Mouse (Mus musculus) kidney, embryonic 15.5 days (tissue): Measurements from ENCODE around the gene Evi2. TPM values are rescaled to one million over a fixed set of nuclear protein-coding genes. Genes with fewer than 3 reads are reported as not detected.

ENCODE experiments used
- ATAC-seq: fragments of 200-750 bp; cut with Nextera tagmentation; replicated peaks from 2 replicates; pipeline ENCODE4 v1.8.0; 2017; ENCODE audit warnings: moderate TSS enrichment; ENCODE audit not compliant: low FRiP score
- H3K27ac ChIP-seq: fragments of 300-500 bp; sonication (generic); 2 replicates; pipeline ENCODE4 v1.5.1; 2015; ENCODE audit warnings: mild to moderate bottlenecking, inconsistent platforms
- H3K27me3 ChIP-seq: fragments of 300-500 bp; sonication (generic); 2 replicates; pipeline ENCODE4 v1.6.1; 2015; ENCODE audit warnings: inconsistent platforms
- H3K36me3 ChIP-seq: fragments of 300-500 bp; sonication (generic); 2 replicates; pipeline ENCODE4 v1.6.1; 2015; ENCODE audit warnings: inconsistent platforms
- H3K4me1 ChIP-seq: fragments of 300-500 bp; sonication (generic); 2 replicates; pipeline ENCODE4 v1.6.1; 2015; ENCODE audit warnings: inconsistent platforms
- H3K4me2 ChIP-seq: fragments of 300-500 bp; sonication (generic); 2 replicates; pipeline ENCODE4 v1.6.1; 2015; ENCODE audit warnings: moderate library complexity, mild to moderate bottlenecking, inconsistent platforms
- H3K4me3 ChIP-seq: fragments of 300-500 bp; sonication (generic); replicated peaks from 2 replicates; pipeline ENCODE4 v1.5.1; 2015; ENCODE audit warnings: mild to moderate bottlenecking, inconsistent platforms
- H3K9ac ChIP-seq: fragments of 300-500 bp; sonication (generic); 2 replicates; pipeline ENCODE4 v1.6.1; 2015; ENCODE audit warnings: mild to moderate bottlenecking, inconsistent platforms
- H3K9me3 ChIP-seq: fragments of 300-500 bp; sonication (generic); replicated peaks from 2 replicates; pipeline ENCODE4 v1.6.1; 2016; ENCODE audit warnings: inconsistent platforms
- WGBS: fragments of 180-500 bp; shearing (Covaris S2); methylation state at CpG from one replicate; pipeline ENCODE4 v1.1.7; 2015; ENCODE audit warnings: mixed read lengths; 5-methylcytosine and 5-hydroxymethylcytosine counted together
- polyA plus RNA-seq: library from polyadenylated mRNA; unstranded; fragments of >200 nt; fragmentation: Nextera tagmentation; extraction: Ambion mirVana; gene quantifications from 2 replicates; pipeline ENCODE4 v1.2.1, GENCODE M21; 2015

Evi2 gene
- polyA plus RNA-seq, 1 experiment from 2014 or later: 0.78 TPM

- Histone ChIP-seq H3K36me3 (peaks cover 9% of the 10 kb centered on the region; the same call in 1 of the 2 replicates), H3K4me2 (no peak overlapping the region), H3K4me1 (peaks cover 14% of the 10 kb centered on the region), H3K4me3 (no peak overlapping the region), H3K9me3 (no peaks in the 10 kb centered on the region), H3K27me3 (no peaks in the 10 kb centered on the region), H3K9ac (no peak overlapping the region), H3K27ac (no peak overlapping the region)
- no peak for ATAC-seq
- 73% methylated on average over 1 of the region's 1 CpGs for WGBS
Observed at GRCm38 (mm10) chr11:79522944-79523343, 7.4 kb downstream of the Evi2 start.

- no peak for ATAC-seq
- Histone ChIP-seq H3K9me3 (no peaks in the 10 kb centered on the region), H3K27me3 (no peaks in the 10 kb centered on the region), H3K9ac (no peak overlapping the region), H3K27ac (no peak overlapping the region), H3K4me3 (no peak overlapping the region), H3K4me2 (no peak overlapping the region), H3K4me1 (peaks cover 14% of the 10 kb centered on the region), H3K36me3 (0 out of 2 replicates have a peak, but pooled peaks cover 4% of the 10 kb centered on the region)
Observed at GRCm38 (mm10) chr11:79521930-79522329, 8.5 kb downstream of the Evi2 start.

- no peak overlapping the region for H3K4me3 ChIP-seq
- ATAC-seq: no peak
- H3K9me3 ChIP-seq: no peaks in the 10 kb centered on the region
- H3K4me1 ChIP-seq: peaks cover 14% of the 10 kb centered on the region
- H3K36me3 ChIP-seq: no peaks in the 10 kb centered on the region
- no peak overlapping the region for H3K27ac ChIP-seq
- no peak overlapping the region for H3K9ac ChIP-seq
- H3K27me3 ChIP-seq: no peaks in the 10 kb centered on the region
- H3K4me2 ChIP-seq: no peak overlapping the region
Observed at GRCm38 (mm10) chr11:79520772-79521171, 9.6 kb downstream of the Evi2 start.

GRCm38 (mm10) chr11:79519878-79520291, 10.5 kb downstream of the Evi2 start:
- H3K9me3 ChIP-seq: no peaks in the 10 kb centered on the region
- no peak overlapping the region for H3K4me2 ChIP-seq
- no peak overlapping the region for H3K27ac ChIP-seq
- ATAC-seq: no peak
- peaks cover 11% of the 10 kb centered on the region for H3K4me1 ChIP-seq
- no peak overlapping the region for H3K4me3 ChIP-seq
- no peaks in the 10 kb centered on the region for H3K27me3 ChIP-seq
- H3K36me3 ChIP-seq: no peaks in the 10 kb centered on the region
- 73% methylated on average over 1 of the region's 1 CpGs for WGBS
- H3K9ac ChIP-seq: no peak overlapping the region

- peaks cover 9% of the 10 kb centered on the region for H3K4me1 ChIP-seq
- no peaks in the 10 kb centered on the region for H3K27me3 ChIP-seq
- WGBS: 86% methylated on average over 6 of the region's 6 CpGs
- H3K9ac ChIP-seq: no peak overlapping the region
- no peak overlapping the region for H3K4me2 ChIP-seq
- ATAC-seq: no peak
- H3K9me3 ChIP-seq: no peaks in the 10 kb centered on the region
- H3K4me3 ChIP-seq: no peak overlapping the region
- H3K36me3 ChIP-seq: no peaks in the 10 kb centered on the region
- H3K27ac ChIP-seq: no peak overlapping the region
Observed at GRCm38 (mm10) chr11:79519299-79519698, 11.1 kb downstream of the Evi2 start.

GRCm38 (mm10) chr11:79515798-79516197, 14.6 kb downstream of the Evi2 start:
- Histone ChIP-seq H3K9ac (no peak overlapping the region), H3K36me3 (no peaks in the 10 kb centered on the region), H3K27me3 (no peaks in the 10 kb centered on the region), H3K4me1 (no peaks in the 10 kb centered on the region), H3K27ac (no peak overlapping the region), H3K9me3 (no peaks in the 10 kb centered on the region), H3K4me2 (no peak overlapping the region), H3K4me3 (no peak overlapping the region)
- WGBS: 96% methylated on average over 2 of the region's 2 CpGs
- ATAC-seq: no peak

- Histone ChIP-seq H3K4me1 (no peaks in the 10 kb centered on the region), H3K27ac (no peak overlapping the region), H3K9me3 (no peaks in the 10 kb centered on the region), H3K36me3 (no peaks in the 10 kb centered on the region), H3K4me2 (no peak overlapping the region), H3K27me3 (no peaks in the 10 kb centered on the region), H3K4me3 (no peak overlapping the region), H3K9ac (no peak overlapping the region)
- ATAC-seq: no peak
- WGBS: 60% methylated on average over 6 of the region's 6 CpGs
Observed at GRCm38 (mm10) chr11:79515331-79515730, 15.1 kb downstream of the Evi2 start.

GRCm38 (mm10) chr11:79511970-79512369, 18.4 kb downstream of the Evi2 start:
- no peaks in the 10 kb centered on the region for H3K27me3 ChIP-seq
- H3K4me1 ChIP-seq: no peaks in the 10 kb centered on the region
- H3K9me3 ChIP-seq: no peaks in the 10 kb centered on the region
- 88% methylated on average over 3 of the region's 3 CpGs for WGBS
- no peaks in the 10 kb centered on the region for H3K36me3 ChIP-seq
- H3K4me2 ChIP-seq: no peak overlapping the region
- H3K27ac ChIP-seq: no peak overlapping the region
- H3K9ac ChIP-seq: no peak overlapping the region
- H3K4me3 ChIP-seq: no peak overlapping the region
- no peak for ATAC-seq

GRCm38 (mm10) chr11:79504506-79504905, 25.9 kb downstream of the Evi2 start:
- H3K36me3 ChIP-seq: no peaks in the 10 kb centered on the region
- H3K4me1 ChIP-seq: no peaks in the 10 kb centered on the region
- H3K27me3 ChIP-seq: no peaks in the 10 kb centered on the region
- no peak overlapping the region for H3K4me3 ChIP-seq
- H3K27ac ChIP-seq: no peak overlapping the region
- H3K4me2 ChIP-seq: no peak overlapping the region
- WGBS: 88% methylated on average over 7 of the region's 7 CpGs
- no peaks in the 10 kb centered on the region for H3K9me3 ChIP-seq
- ATAC-seq: no peak
- H3K9ac ChIP-seq: no peak overlapping the region

GRCm38 (mm10) chr11:79503845-79504244, 26.5 kb downstream of the Evi2 start, which contains the start of gene Omg:
Gene Omg, minus strand, starts transcription at chr11:79504084.
- Histone ChIP-seq H3K9me3 (no peaks in the 10 kb centered on the region), H3K9ac (no peak within 1 kb of the TSS), H3K4me2 (no peak within 1 kb of the TSS), H3K36me3 (no peaks in the 10 kb centered on the region), H3K27ac (no peak within 1 kb of the TSS), H3K4me1 (no peaks in the 10 kb centered on the region), H3K27me3 (no peaks in the 10 kb centered on the region), H3K4me3 (no peak within 1 kb of the TSS)
- no peak for ATAC-seq
- 46% methylated on average over 8 of the region's 8 CpGs for WGBS

GRCm38 (mm10) chr11:79502917-79503316, 27.5 kb downstream of the Evi2 start:
- Histone ChIP-seq H3K27ac (no peak overlapping the region), H3K36me3 (no peaks in the 10 kb centered on the region), H3K4me3 (no peak overlapping the region), H3K9me3 (no peaks in the 10 kb centered on the region), H3K4me1 (no peaks in the 10 kb centered on the region), H3K27me3 (no peaks in the 10 kb centered on the region), H3K9ac (no peak overlapping the region), H3K4me2 (no peak overlapping the region)
- 64% methylated on average over 2 of the region's 2 CpGs for whole genome bisulfite sequencing
- ATAC-seq: no peak

- no peak for ATAC-seq
- WGBS: 79% methylated on average over 10 of the region's 10 CpGs
Observed at GRCm38 (mm10) chr11:79494976-79495800, 35.2 kb downstream of the Evi2 start.

GRCm38 (mm10) chr11:79484721-79485120, 45.7 kb downstream of the Evi2 start:
- H3K9ac ChIP-seq: no peak overlapping the region
- H3K9me3 ChIP-seq: no peaks in the 10 kb centered on the region
- no peaks in the 10 kb centered on the region for H3K27me3 ChIP-seq
- H3K27ac ChIP-seq: no peak overlapping the region
- ATAC-seq: no peak
- H3K4me1 ChIP-seq: no peaks in the 10 kb centered on the region
- H3K4me3 ChIP-seq: no peak overlapping the region
- H3K36me3 ChIP-seq: peaks cover 20% of the 10 kb centered on the region
- H3K4me2 ChIP-seq: no peak overlapping the region

More at GRCm38 (mm10) chr11:79494976-79495800, 35.2 kb downstream of the Evi2 start:
- H3K36me3 ChIP-seq: peaks cover 16% of the 10 kb centered on the region
- no peaks in the 10 kb centered on the region for H3K9me3 ChIP-seq
- no peak overlapping the region for H3K9ac ChIP-seq
- H3K4me3 ChIP-seq: no peak overlapping the region
- H3K27ac ChIP-seq: no peak overlapping the region
- no peak overlapping the region for H3K4me2 ChIP-seq
- H3K27me3 ChIP-seq: no peaks in the 10 kb centered on the region
- no peaks in the 10 kb centered on the region for H3K4me1 ChIP-seq
